Mouse (Mus musculus): ENCODE results near the gene Slc15a3.

DNA sequence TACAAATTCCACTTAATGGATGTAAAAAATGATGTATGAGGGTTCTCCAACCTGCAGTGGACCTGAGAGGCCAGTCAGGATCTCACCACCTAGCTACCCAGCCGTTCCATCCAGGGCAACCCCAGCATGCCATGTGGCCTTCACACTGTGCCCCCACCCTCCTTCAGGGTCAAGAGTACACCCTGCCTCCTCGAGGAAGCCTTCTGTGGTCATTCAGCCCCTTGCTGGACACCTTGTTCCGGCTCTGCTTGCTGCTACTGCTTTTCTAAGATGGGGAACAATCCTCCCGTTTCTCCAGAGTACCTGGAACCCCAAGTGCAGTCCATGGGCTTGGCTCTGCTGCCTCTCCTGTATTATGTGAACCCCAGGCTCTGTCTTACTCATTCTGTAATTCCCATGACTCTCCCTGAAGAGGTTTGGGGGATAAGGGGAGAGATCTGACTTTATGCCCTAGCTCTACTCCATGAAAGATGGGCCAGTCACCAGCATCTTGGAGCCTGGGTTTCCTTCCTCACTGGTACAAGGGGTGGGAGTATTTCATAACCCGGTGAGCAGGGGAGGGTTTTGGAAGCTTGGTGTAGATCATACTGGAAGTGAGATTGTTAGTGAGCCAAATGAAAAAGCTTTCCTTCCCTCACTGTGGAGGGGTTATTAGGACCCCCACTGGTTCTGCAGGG is 28.6 kb downstream of the Slc15a3 start:
- no peak for TF ChIP-seq CTCF (IDR thresholded peaks at IDR 0.05; ENCODE audit: low read depth)
- no peak for TF ChIP-seq EP300 (IDR thresholded peaks at IDR 0.05; ENCODE audit: low read depth)
